Mouse (Mus musculus) cerebellum, adult 2 months (tissue): ENCODE measurements around the gene 1700016D06Rik.

ENCODE experiments used
- CTCF ChIP-seq: fragments of 200-500 bp; IDR thresholded peaks from 2 replicates; pipeline ENCODE4 v1.5.1; 2011; ENCODE audit warnings: low read depth, mild to moderate bottlenecking, control low read depth, low read length, moderate library complexity, borderline replicate concordance; ENCODE audit not compliant: insufficient read depth
- POLR2A ChIP-seq: fragments of 200-500 bp; IDR thresholded peaks from 2 replicates; pipeline ENCODE4 v1.6.1; 2011; ENCODE audit warnings: low read length, control low read depth, borderline replicate concordance; ENCODE audit not compliant: insufficient read depth

GRCm38 (mm10) chr8:11637531-11637930 lies 63.3 kb downstream of the 1700016D06Rik start:
- TF ChIP-seq CTCF (no peak), POLR2A (no peak)
